Mouse (Mus musculus) liver, postnatal 0 days (tissue): ENCODE results near the gene Hoxc9. TPM values are rescaled to one million over a fixed set of nuclear protein-coding genes. Genes with fewer than 3 reads are reported as not detected.

Experiments used
- ATAC-seq: fragments of 200-750 bp; cut with Nextera tagmentation; 2 replicates; pipeline ENCODE4 v1.8.0; 2017; ENCODE audit warnings: mild to moderate bottlenecking, moderate library complexity
- DNase-seq: peaks from one replicate; pipeline ENCODE4 v3.0.0-alpha.2; 2016
- H3K27ac ChIP-seq: fragments of 300-500 bp; sonication (generic); 2 replicates; pipeline ENCODE4 v1.5.1; 2014; ENCODE audit warnings: antibody characterized with exemption, moderate library complexity, mild to moderate bottlenecking, low read depth
- H3K27me3 ChIP-seq: fragments of 300-500 bp; sonication (generic); 2 replicates; pipeline ENCODE4 v1.6.1; 2014; ENCODE audit warnings: low read length, control low read depth, mixed read lengths; ENCODE audit not compliant: insufficient read depth
- H3K36me3 ChIP-seq: fragments of 300-500 bp; sonication (generic); replicated peaks from 2 replicates; pipeline ENCODE4 v1.6.1; 2014; ENCODE audit warnings: mild to moderate bottlenecking, control low read depth, low read length, moderate library complexity, mixed read lengths; ENCODE audit not compliant: insufficient read depth
- H3K4me1 ChIP-seq: fragments of 300-500 bp; sonication (generic); 2 replicates; pipeline ENCODE4 v1.6.1; 2014; ENCODE audit warnings: antibody characterized with exemption, mild to moderate bottlenecking, control low read depth; ENCODE audit not compliant: insufficient read depth
- H3K4me2 ChIP-seq: fragments of 300-500 bp; sonication (generic); 2 replicates; pipeline ENCODE4 v1.6.1; 2014; ENCODE audit warnings: low read depth, mild to moderate bottlenecking, low read length, moderate library complexity, mixed read lengths
- H3K4me3 ChIP-seq: fragments of 300-500 bp; sonication (generic); 2 replicates; pipeline ENCODE4 v1.5.1; 2014; ENCODE audit warnings: low read depth, low read length
- H3K9ac ChIP-seq: fragments of 300-500 bp; sonication (generic); replicated peaks from 2 replicates; pipeline ENCODE4 v1.6.1; 2014; ENCODE audit warnings: mild to moderate bottlenecking, moderate library complexity
- H3K9me3 ChIP-seq: fragments of 300-500 bp; sonication (generic); 2 replicates; pipeline ENCODE4 v1.6.1; 2016; ENCODE audit warnings: mild to moderate bottlenecking, control low read depth, low read length, mixed read lengths
- CTCF ChIP-seq: sonication (generic); IDR thresholded peaks from 2 replicates; pipeline ENCODE4 v1.5.1; 2016; ENCODE audit warnings: antibody characterized with exemption, low read depth
- EP300 ChIP-seq: IDR thresholded peaks from 2 replicates; pipeline ENCODE4 v1.6.1; 2016; ENCODE audit warnings: antibody characterized with exemption, low read depth, mild to moderate bottlenecking
- WGBS: fragments of 180-500 bp; shearing (Covaris S2); extraction: QIAGEN DNeasy Blood & Tissue Kit; methylation state at CpG from one replicate; pipeline ENCODE4 v1.1.7; 2014; ENCODE audit not compliant: insufficient replicate concordance; 5-methylcytosine and 5-hydroxymethylcytosine counted together
- polyA plus RNA-seq: library from polyadenylated mRNA; unstranded; fragments of >200 nt; fragmentation: Nextera tagmentation; extraction: Ambion mirVana; gene quantifications from 2 replicates; pipeline ENCODE4 v1.2.1, GENCODE M21; 2015

The Hoxc9 gene
- polyA plus RNA-seq = not detected in 2 replicates

DNA sequence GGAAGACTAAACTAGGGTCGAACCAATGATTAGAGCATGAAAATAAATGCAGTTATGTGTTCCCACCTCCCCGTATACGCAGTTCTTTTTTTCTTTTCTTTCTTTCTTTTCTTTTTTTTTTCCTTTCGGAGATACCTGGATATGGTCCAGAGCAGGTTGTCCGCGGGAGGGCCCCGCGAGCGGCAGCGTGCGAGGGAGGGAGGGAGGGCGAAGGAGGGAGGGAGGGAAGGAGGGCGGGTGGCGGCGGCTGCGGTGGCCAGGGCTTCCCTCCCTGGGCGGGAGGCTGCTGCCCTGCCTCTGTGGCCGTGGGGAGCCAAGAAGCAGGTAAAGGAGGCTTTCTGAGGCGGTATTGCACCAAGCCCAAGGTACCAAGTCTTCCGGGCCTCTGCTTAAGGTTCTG is at the start of gene Hoxc9:
TSS of gene Hoxc9 (plus strand) at position 269 of the 400 bp plus-strand sequence.
- DNase-seq (no peak), ATAC-seq (no peak)
- peak within 1 kb of the TSS; percentile 52 for H3K4me2 ChIP-seq
- H3K27me3 ChIP-seq = peaks cover 98% of the 10 kb centered on the region
- H3K27ac ChIP-seq = no peak within 1 kb of the TSS
- H3K9me3 ChIP-seq = no peaks in the 10 kb centered on the region
- H3K4me1 ChIP-seq = peaks cover 8% of the 10 kb centered on the region
- WGBS = 1% methylated on average over 9 of the region's 20 CpGs
- H3K4me3 ChIP-seq = peak within 1 kb of the TSS; percentile 39
- H3K36me3 ChIP-seq = no peaks in the 10 kb centered on the region
- H3K9ac ChIP-seq = no peak within 1 kb of the TSS
- no peak for TF ChIP-seq EP300
- TF ChIP-seq CTCF = no peak

DNA sequence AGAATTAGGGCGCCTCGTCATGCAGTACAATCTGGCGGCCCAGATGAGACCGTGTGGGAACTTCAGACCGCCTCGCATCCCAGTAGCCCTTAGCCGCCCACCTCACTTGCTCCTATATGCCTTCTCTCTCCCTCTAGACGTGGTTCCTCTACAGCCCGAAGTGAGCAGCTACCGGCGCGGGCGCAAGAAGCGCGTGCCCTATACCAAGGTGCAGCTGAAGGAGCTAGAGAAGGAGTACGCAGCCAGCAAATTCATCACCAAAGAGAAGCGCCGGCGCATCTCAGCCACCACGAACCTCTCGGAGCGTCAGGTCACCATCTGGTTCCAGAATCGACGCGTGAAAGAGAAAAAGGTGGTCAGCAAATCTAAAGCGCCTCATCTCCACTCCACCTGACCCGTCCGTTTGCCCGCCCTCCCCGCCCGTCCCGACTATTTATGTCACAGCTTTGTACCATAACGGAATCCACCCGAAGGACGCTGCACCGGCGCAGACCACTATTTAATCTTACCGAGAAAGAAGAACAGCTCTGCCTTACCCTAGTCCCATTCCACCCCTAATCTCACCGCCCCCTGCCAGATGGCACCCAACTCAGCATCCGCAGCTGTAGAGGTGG is 49.1 kb upstream of the Hoxc9 start:
- ATAC-seq = no peak
- WGBS = 3% methylated on average over 40 of the region's 40 CpGs
- Histone ChIP-seq H3K27ac (no peak overlapping the region), H3K9me3 (no peaks in the 10 kb centered on the region), H3K27me3 (peaks cover 86% of the 10 kb centered on the region), H3K9ac (no peak overlapping the region), H3K36me3 (no peaks in the 10 kb centered on the region), H3K4me1 (no peaks in the 10 kb centered on the region), H3K4me2 (no peak overlapping the region), H3K4me3 (no peak overlapping the region)
- no peak for DNase-seq
- TF ChIP-seq EP300 = no peak
- TF ChIP-seq CTCF = no peak

DNA sequence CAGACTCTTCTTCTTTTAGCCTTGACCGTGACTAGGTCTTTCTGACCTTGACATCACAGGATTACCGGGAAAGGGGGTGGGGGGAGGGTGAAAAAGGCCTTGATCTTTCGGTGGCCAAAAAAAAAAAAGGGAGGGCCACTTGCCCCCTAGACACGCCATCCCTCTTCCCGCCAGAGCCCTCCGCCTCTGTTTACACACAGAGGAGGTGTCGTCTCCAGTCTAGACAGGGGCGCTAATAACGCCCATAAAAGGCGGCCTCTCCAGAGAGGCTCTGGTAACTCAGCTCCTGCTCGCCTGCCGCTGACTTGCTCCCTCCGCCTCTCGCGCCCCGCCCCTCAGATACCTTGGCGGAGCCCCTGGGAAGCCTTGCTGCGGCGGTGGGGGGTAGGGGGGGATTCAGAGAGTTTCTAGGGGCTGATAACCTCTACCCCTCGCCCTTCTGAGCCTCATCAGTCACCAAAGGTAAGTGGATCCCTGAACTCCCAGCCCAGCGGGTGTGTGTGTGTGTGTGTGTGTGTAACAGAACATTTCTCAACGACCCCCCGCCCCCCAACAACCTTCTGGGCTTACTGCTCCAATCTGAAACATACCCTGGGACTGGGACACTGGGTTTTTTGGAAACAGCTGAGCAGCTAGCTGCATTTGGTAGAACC is 44.4 kb upstream of the Hoxc9 start:
- 6% methylated on average over 23 of the region's 23 CpGs for WGBS
- Histone ChIP-seq H3K27ac (no peak overlapping the region), H3K27me3 (peaks cover 98% of the 10 kb centered on the region), H3K4me3 (no peak overlapping the region), H3K4me1 (no peaks in the 10 kb centered on the region), H3K9ac (no peak overlapping the region), H3K36me3 (no peaks in the 10 kb centered on the region), H3K4me2 (no peak overlapping the region), H3K9me3 (no peaks in the 10 kb centered on the region)
- ATAC-seq (no peak), DNase-seq (no peak)
- TF ChIP-seq CTCF = no peak
- no peak for TF ChIP-seq EP300

DNA sequence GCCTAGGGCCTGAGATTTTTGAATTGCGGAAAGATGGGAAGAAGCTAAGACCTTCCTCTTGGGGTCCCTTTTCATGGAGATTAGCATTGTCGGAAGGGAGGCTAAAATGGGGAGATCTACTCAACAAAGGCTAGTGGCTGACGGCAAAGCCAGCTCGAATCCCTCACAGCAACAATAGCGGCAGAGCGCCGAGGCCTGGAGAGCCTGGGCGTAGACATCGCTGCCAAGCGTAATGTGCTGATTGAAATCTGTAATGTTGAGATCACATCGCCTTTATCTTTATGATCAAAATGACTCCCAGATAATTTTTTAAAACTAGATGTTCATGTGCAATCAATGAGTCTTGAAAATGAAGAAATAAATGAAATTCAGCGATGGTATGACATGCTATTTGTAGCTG is 41.8 kb upstream of the Hoxc9 start:
- H3K27ac ChIP-seq = no peak overlapping the region
- H3K36me3 ChIP-seq = no peaks in the 10 kb centered on the region
- DNase-seq (no peak), ATAC-seq (no peak)
- TF ChIP-seq CTCF (no peak), EP300 (no peak)
- H3K9ac ChIP-seq = no peak overlapping the region
- peaks cover 99% of the 10 kb centered on the region for H3K27me3 ChIP-seq
- no peaks in the 10 kb centered on the region for H3K4me1 ChIP-seq
- 4% methylated on average over 12 of the region's 12 CpGs for WGBS
- no peak overlapping the region for H3K4me2 ChIP-seq
- no peak overlapping the region for H3K4me3 ChIP-seq
- no peaks in the 10 kb centered on the region for H3K9me3 ChIP-seq

DNA sequence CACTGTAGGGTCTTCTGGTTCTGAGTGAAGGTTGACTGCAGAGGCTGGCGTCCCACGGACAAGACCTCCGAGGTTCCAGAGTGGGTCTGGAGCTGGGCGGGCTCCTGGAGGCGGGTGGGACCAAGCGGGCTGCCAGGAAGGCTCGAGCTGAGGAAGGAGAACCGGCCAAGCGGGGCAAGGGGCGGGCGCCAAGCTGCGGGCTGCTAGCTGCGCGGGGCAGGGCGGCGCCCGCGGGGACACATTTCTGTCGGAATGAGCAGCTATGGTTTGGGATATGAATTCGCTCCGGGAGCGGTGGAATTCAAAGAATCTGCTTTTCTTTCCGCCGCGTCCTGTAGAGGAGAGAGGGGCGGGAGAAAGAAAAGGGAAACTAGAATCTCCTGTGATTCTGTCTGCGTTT is 41.3 kb upstream of the Hoxc9 start:
- no peak overlapping the region for H3K4me2 ChIP-seq
- no peaks in the 10 kb centered on the region for H3K4me1 ChIP-seq
- peaks cover 100% of the 10 kb centered on the region for H3K27me3 ChIP-seq
- no peaks in the 10 kb centered on the region for H3K9me3 ChIP-seq
- ATAC-seq (no peak), DNase-seq (no peak)
- 3% methylated on average over 26 of the region's 27 CpGs for whole genome bisulfite sequencing
- H3K36me3 ChIP-seq = no peaks in the 10 kb centered on the region
- TF ChIP-seq CTCF (no peak), EP300 (no peak)
- no peak overlapping the region for H3K4me3 ChIP-seq
- no peak overlapping the region for H3K9ac ChIP-seq
- H3K27ac ChIP-seq = no peak overlapping the region

DNA sequence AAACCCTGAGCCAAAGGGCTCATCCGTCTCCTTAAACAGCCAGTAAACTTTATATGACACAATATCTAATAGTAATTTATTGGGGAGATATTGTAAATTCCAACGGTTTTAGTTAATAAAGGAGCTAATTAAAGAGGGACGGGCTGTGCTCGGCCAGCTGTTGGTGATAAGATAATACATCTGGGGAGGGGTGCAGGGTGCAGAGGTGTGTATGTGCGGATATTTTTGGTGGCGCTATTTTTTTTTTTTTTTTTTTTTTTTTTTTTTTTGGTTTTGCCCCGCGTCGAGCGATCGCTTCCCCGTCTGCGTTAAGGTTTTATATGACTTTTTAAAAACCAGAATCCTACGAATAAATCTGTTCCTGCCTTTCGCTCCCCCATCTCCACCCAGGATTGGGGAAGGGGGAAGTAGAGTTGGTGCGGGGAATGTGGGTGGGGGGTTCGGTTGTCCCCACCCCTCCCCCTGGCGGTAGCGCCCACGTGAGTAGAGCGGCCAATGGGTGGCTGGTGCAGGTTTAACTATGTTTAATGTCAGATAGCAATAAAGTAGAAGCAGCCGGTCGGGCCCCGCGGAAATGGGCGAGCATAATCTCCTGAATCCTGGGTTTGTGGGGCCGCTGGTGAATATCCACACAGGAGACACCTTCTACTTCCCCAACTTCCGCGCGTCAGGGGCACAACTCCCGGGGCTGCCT is 39.8 kb upstream of the Hoxc9 start, which contains the start of gene Hoxc12:
TSS of gene Hoxc12 (plus strand) at position 479 of the 694 bp plus-strand sequence.
- TF ChIP-seq CTCF (no peak), EP300 (no peak)
- 2% methylated on average over 31 of the region's 31 CpGs for WGBS
- no peak within 1 kb of the TSS for H3K4me3 ChIP-seq
- peaks cover 100% of the 10 kb centered on the region for H3K27me3 ChIP-seq
- H3K9me3 ChIP-seq = no peaks in the 10 kb centered on the region
- no peak within 1 kb of the TSS for H3K27ac ChIP-seq
- no peak for ATAC-seq
- no peak within 1 kb of the TSS for H3K4me2 ChIP-seq
- H3K4me1 ChIP-seq = no peaks in the 10 kb centered on the region
- H3K36me3 ChIP-seq = no peaks in the 10 kb centered on the region
- H3K9ac ChIP-seq = no peak within 1 kb of the TSS
- DNase-seq = no peak
